Mouse (Mus musculus): ENCODE measurements around the gene Olfr912. TPM values are rescaled to one million over a fixed set of nuclear protein-coding genes. Genes with fewer than 3 reads are reported as not detected.
A peak's percentile ranks its signal among the peaks of the same experiment; 100 is the strongest.

Gene Olfr912
- total RNA-seq (2012; rRNA removed) = not detected in 2 replicates

DNA sequence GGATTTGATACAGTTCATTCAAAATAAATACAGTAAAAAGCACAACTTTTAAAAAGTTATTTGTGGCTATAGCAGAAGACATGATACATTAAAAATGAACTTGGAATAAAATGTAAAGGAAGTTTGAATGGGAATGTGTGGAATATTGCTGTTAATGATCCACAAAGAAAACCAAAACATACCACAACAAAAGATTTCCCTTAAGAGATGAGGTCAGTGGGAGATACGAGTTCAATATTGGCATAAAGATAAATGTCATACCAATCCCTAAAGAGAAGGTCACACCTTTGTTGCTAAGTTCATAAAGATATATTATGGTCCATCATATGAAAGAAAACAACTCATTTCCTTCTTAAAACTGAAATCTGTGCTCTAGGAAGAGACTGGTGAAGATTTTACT, at the start of gene Olfr912:
Olfr912 (plus strand) TSS at position 301 of the 400 bp plus-strand sequence.
- H3K9ac ChIP-seq (ENCODE audit: insufficient read depth, low read depth, low read length, poor library complexity, severe bottlenecking) = no peak within 1 kb of the TSS
- H3K36me3 ChIP-seq (ENCODE audit: control insufficient read depth, insufficient read depth, low read length, poor library complexity, severe bottlenecking) = no peaks in the 10 kb centered on the region
- in situ Hi-C loops (cut with MboI; ENCODE audit: low sequenced_read_pairs in 2 of 2, unreplicated experiment in 2 of 2) = no loop called here
- H3K4me3 ChIP-seq (ENCODE audit: insufficient read depth in 1 of 2, low read depth in 1 of 2, low read length in 2 of 2, poor library complexity in 1 of 2, severe bottlenecking in 1 of 2) = no peak within 1 kb of the TSS
- TF ChIP-seq ZNF384 (IDR thresholded peaks at IDR 0.05; ENCODE audit: low read depth, low read length) = no peak
- no peak for TF ChIP-seq CHD2 (IDR thresholded peaks at IDR 0.05; ENCODE audit: low read depth, low read length)
- TF ChIP-seq HCFC1 (IDR thresholded peaks at IDR 0.05; ENCODE audit: borderline replicate concordance, insufficient read depth, low read length) = no peak
- TF ChIP-seq MAFK (IDR thresholded peaks at IDR 0.05; ENCODE audit: insufficient read depth, low read depth, low read length) = no peak
- no peak for TF ChIP-seq ZC3H11A (IDR thresholded peaks at IDR 0.05; ENCODE audit: borderline replicate concordance, low read depth, low read length)
- no peak for DNase-seq (ENCODE audit: low read depth, low spot score)
- no peak within 1 kb of the TSS for H3K27ac ChIP-seq (ENCODE audit: insufficient read depth, low read depth, low read length, poor library complexity, severe bottlenecking)
- H3K4me1 ChIP-seq (ENCODE audit: control insufficient read depth in 2 of 2, insufficient read depth in 2 of 2, low read length in 2 of 2, poor library complexity in 1 of 2) = no peaks in the 10 kb centered on the region
- no peaks in the 10 kb centered on the region for H3K9me3 ChIP-seq (ENCODE audit: control insufficient read depth, insufficient read depth, low read depth, low read length)

DNA sequence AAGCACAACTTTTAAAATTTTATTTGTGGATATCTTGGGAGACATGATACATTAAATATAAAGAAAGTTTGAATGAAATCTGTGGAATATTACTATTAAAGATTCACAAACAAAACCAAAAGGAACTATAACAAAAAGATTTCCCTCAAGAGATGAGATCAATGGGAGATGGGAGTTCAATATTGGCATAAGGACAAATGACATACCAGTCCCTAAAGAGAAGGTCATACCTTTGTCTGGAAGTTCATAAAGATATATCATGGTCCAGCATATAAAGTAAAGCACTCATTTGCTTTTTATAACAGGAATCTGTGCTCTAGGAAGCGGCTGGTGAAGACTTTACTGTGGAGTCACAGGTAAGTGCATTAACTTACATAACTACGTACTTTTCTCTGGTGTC, 42.4 kb upstream of the Olfr912 start, which contains the start of gene Olfr910:
Olfr910 (plus strand) TSS at position 301 of the 400 bp plus-strand sequence.
- in situ Hi-C loops (cut with MboI; ENCODE audit: low sequenced_read_pairs in 2 of 2, unreplicated experiment in 2 of 2) = no loop called here
- Histone ChIP-seq H3K36me3 (ENCODE audit: control insufficient read depth, insufficient read depth, low read length, poor library complexity, severe bottlenecking) (no peaks in the 10 kb centered on the region), H3K27ac (ENCODE audit: insufficient read depth, low read depth, low read length, poor library complexity, severe bottlenecking) (no peak within 1 kb of the TSS), H3K4me1 (ENCODE audit: control insufficient read depth in 2 of 2, insufficient read depth in 2 of 2, low read length in 2 of 2, poor library complexity in 1 of 2) (no peaks in the 10 kb centered on the region), H3K9ac (ENCODE audit: insufficient read depth, low read depth, low read length, poor library complexity, severe bottlenecking) (no peak within 1 kb of the TSS), H3K4me3 (ENCODE audit: insufficient read depth in 1 of 2, low read depth in 1 of 2, low read length in 2 of 2, poor library complexity in 1 of 2, severe bottlenecking in 1 of 2) (no peak within 1 kb of the TSS), H3K9me3 (ENCODE audit: control insufficient read depth, insufficient read depth, low read depth, low read length) (no peaks in the 10 kb centered on the region)
- TF ChIP-seq HCFC1 (IDR thresholded peaks at IDR 0.05; ENCODE audit: borderline replicate concordance, insufficient read depth, low read length) (no peak), MAFK (IDR thresholded peaks at IDR 0.05; ENCODE audit: insufficient read depth, low read depth, low read length) (no peak), CHD2 (IDR thresholded peaks at IDR 0.05; ENCODE audit: low read depth, low read length) (no peak), ZC3H11A (IDR thresholded peaks at IDR 0.05; ENCODE audit: borderline replicate concordance, low read depth, low read length) (no peak), ZNF384 (IDR thresholded peaks at IDR 0.05; ENCODE audit: low read depth, low read length) (no peak)
- no peak for DNase-seq (ENCODE audit: low read depth, low spot score)

DNA sequence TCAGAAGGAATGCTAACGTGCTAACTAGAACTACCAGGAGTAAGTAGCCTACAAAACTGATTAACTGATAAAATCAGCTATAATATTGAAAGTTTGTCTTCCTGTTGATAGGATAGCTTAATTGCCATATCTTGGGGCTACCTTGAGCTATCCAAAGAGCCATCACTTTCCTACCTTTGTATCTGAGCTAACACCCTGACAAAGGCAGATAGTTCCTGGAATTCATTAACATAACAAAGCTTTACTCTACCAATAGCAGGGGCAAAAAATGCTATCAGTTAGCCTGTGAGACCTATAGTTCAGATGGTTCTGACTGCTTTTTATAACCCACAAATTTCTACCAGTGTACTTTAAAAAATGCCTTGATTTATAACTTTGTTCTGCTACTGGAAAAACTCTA, 11.1 kb downstream of the Olfr912 start:
- H3K9me3 ChIP-seq (ENCODE audit: control insufficient read depth, insufficient read depth, low read depth, low read length) = no peaks in the 10 kb centered on the region
- H3K36me3 ChIP-seq (ENCODE audit: control insufficient read depth, insufficient read depth, low read length, poor library complexity, severe bottlenecking) = no peaks in the 10 kb centered on the region
- no peak overlapping the region for H3K4me3 ChIP-seq (ENCODE audit: insufficient read depth in 1 of 2, low read depth in 1 of 2, low read length in 2 of 2, poor library complexity in 1 of 2, severe bottlenecking in 1 of 2)
- in situ Hi-C loops (cut with MboI; ENCODE audit: low sequenced_read_pairs in 2 of 2, unreplicated experiment in 2 of 2) = no loop called here
- no peak overlapping the region for H3K9ac ChIP-seq (ENCODE audit: insufficient read depth, low read depth, low read length, poor library complexity, severe bottlenecking)
- TF ChIP-seq MAFK (IDR thresholded peaks at IDR 0.05; ENCODE audit: insufficient read depth, low read depth, low read length) (no peak), CHD2 (IDR thresholded peaks at IDR 0.05; ENCODE audit: low read depth, low read length) (no peak), ZC3H11A (IDR thresholded peaks at IDR 0.05; ENCODE audit: borderline replicate concordance, low read depth, low read length) (no peak), ZNF384 (IDR thresholded peaks at IDR 0.05; ENCODE audit: low read depth, low read length) (no peak), HCFC1 (IDR thresholded peaks at IDR 0.05; ENCODE audit: borderline replicate concordance, insufficient read depth, low read length) (no peak)
- no peaks in the 10 kb centered on the region for H3K4me1 ChIP-seq (ENCODE audit: control insufficient read depth in 2 of 2, insufficient read depth in 2 of 2, low read length in 2 of 2, poor library complexity in 1 of 2)
- no peak overlapping the region for H3K27ac ChIP-seq (ENCODE audit: insufficient read depth, low read depth, low read length, poor library complexity, severe bottlenecking)
- DNase-seq (ENCODE audit: low read depth, low spot score) = peak; percentile 16

DNA sequence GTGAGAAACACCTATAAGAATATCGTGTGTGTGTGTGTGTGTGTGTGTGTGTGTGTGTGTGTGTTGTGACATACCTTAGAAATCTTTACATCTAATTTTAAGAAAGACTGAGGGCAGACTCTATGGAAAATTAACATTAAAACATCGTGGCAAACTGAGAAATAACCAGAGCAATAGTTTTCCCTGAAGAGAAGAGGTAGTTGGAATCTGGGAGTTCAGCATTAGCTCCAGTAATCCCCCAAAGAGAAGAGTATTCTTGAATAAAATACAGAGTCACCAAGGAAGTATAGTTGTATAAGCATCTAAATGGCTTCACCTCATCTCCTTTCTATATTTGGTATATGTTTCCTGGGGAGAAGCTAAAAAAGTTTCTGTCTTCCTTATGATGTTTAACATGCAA, 12.5 kb downstream of the Olfr912 start, which contains the start of gene Olfr913:
Olfr913 (plus strand) TSS at position 301 of the 400 bp plus-strand sequence.
- in situ Hi-C loops (cut with MboI; ENCODE audit: low sequenced_read_pairs in 2 of 2, unreplicated experiment in 2 of 2) = no loop called here
- no peak for DNase-seq (ENCODE audit: low read depth, low spot score)

DNA sequence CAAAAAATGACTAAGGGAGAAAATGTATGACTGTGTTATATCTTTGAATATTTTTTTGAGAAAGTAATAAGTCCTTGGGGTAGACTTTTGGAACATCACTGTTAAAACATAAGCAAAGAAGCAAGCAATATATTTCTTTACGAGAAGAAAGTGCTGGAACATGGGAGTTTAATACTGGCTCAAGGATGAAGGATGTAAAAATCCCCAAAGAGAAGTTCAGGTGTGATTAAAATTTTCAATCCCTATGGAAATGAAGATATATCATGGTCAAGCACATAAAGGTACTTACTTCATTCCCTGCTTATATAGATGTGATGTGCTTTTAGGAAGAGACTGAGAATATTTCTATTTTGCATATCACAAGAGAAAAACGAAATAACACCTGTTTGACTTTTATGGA, 24.8 kb downstream of the Olfr912 start, which contains the start of gene Olfr914:
Olfr914 (plus strand) TSS at position 301 of the 400 bp plus-strand sequence.
- H3K9me3 ChIP-seq (ENCODE audit: control insufficient read depth, insufficient read depth, low read depth, low read length) = no peaks in the 10 kb centered on the region
- H3K9ac ChIP-seq (ENCODE audit: insufficient read depth, low read depth, low read length, poor library complexity, severe bottlenecking) = no peak within 1 kb of the TSS
- TF ChIP-seq ZNF384 (IDR thresholded peaks at IDR 0.05; ENCODE audit: low read depth, low read length) = no peak
- no peak for TF ChIP-seq HCFC1 (IDR thresholded peaks at IDR 0.05; ENCODE audit: borderline replicate concordance, insufficient read depth, low read length)
- no peak for TF ChIP-seq ZC3H11A (IDR thresholded peaks at IDR 0.05; ENCODE audit: borderline replicate concordance, low read depth, low read length)
- no peak for TF ChIP-seq MAFK (IDR thresholded peaks at IDR 0.05; ENCODE audit: insufficient read depth, low read depth, low read length)
- no peak for TF ChIP-seq CHD2 (IDR thresholded peaks at IDR 0.05; ENCODE audit: low read depth, low read length)
- in situ Hi-C loops (cut with MboI; ENCODE audit: low sequenced_read_pairs in 2 of 2, unreplicated experiment in 2 of 2) = no loop called here
- no peak within 1 kb of the TSS for H3K4me3 ChIP-seq (ENCODE audit: insufficient read depth in 1 of 2, low read depth in 1 of 2, low read length in 2 of 2, poor library complexity in 1 of 2, severe bottlenecking in 1 of 2)
- no peak within 1 kb of the TSS for H3K27ac ChIP-seq (ENCODE audit: insufficient read depth, low read depth, low read length, poor library complexity, severe bottlenecking)
- H3K36me3 ChIP-seq (ENCODE audit: control insufficient read depth, insufficient read depth, low read length, poor library complexity, severe bottlenecking) = no peaks in the 10 kb centered on the region
- H3K4me1 ChIP-seq (ENCODE audit: control insufficient read depth in 2 of 2, insufficient read depth in 2 of 2, low read length in 2 of 2, poor library complexity in 1 of 2) = no peaks in the 10 kb centered on the region
- no peak for DNase-seq (ENCODE audit: low read depth, low spot score)

More for the DNA sequence above, 12.5 kb downstream of the Olfr912 start, which contains the start of gene Olfr913:
- no peak within 1 kb of the TSS for H3K9ac ChIP-seq (ENCODE audit: insufficient read depth, low read depth, low read length, poor library complexity, severe bottlenecking)
- H3K4me1 ChIP-seq (ENCODE audit: control insufficient read depth in 2 of 2, insufficient read depth in 2 of 2, low read length in 2 of 2, poor library complexity in 1 of 2) = no peaks in the 10 kb centered on the region
- no peak within 1 kb of the TSS for H3K27ac ChIP-seq (ENCODE audit: insufficient read depth, low read depth, low read length, poor library complexity, severe bottlenecking)
- H3K9me3 ChIP-seq (ENCODE audit: control insufficient read depth, insufficient read depth, low read depth, low read length) = no peaks in the 10 kb centered on the region
- no peak for TF ChIP-seq CHD2 (IDR thresholded peaks at IDR 0.05; ENCODE audit: low read depth, low read length)
- H3K36me3 ChIP-seq (ENCODE audit: control insufficient read depth, insufficient read depth, low read length, poor library complexity, severe bottlenecking) = no peaks in the 10 kb centered on the region
- no peak within 1 kb of the TSS for H3K4me3 ChIP-seq (ENCODE audit: insufficient read depth in 1 of 2, low read depth in 1 of 2, low read length in 2 of 2, poor library complexity in 1 of 2, severe bottlenecking in 1 of 2)

Measured in ES-E14 (cell line).